15 mouse cellular contexts compared by ENCODE assay signal in the genomic region with DNA sequence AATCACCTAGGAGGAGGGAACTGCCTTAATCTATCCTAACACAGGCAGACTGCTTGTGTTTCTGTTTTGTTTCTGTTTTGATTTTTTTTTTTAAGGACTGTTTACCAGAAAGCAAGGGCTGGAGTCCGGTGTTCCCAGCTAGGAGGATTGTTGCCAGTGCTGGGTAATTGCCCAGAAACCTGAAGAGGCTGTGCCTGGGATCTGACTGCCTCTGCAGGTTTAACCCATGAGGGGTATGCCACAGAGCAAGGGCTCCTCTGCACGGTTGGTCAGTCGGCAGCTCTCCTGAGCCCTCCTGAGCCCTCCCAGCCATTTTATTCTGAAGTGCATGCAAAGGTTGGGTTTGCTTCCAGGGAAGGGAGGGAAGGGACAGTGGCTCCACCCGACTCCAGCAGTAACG. TPM values are rescaled to one million over a fixed set of nuclear protein-coding genes. Genes with fewer than 3 reads are reported as not detected.
DNase-seq lines count a peak whose midpoint lies in the region; ATAC-seq lines count a peak whose summit lies in the region.
"Had no signal": no experiment of that assay in that cellular context is flagged by ENCODE, and none has a peak within 500 bp of the region (broad histone marks: within the 10 kb centered on the region; RNA-seq: fewer than 3 reads in every experiment).

No protein-coding gene starts in this region.

- no peak overlapping the region for H3K9ac ChIP-seq in hindbrain, embryonic 15.5 days
- peak overlapping the region; percentile 6; the same call in 1 of the 2 replicates for H3K9ac ChIP-seq in midbrain, embryonic 14.5 days (replicated peaks; ENCODE audit: low read length)
- no peak overlapping the region for H3K9ac ChIP-seq in midbrain, embryonic 11.5 days (ENCODE audit: low read length)
- no peak overlapping the region for H3K9ac ChIP-seq in neural tube, embryonic 15.5 days (replicated peaks)
- H3K9ac ChIP-seq: forebrain, embryonic 12.5 days had no signal

- ATAC-seq in hindbrain, embryonic 15.5 days (ENCODE audit: low FRiP score, low read depth): no peak
- ATAC-seq in midbrain, embryonic 14.5 days (ENCODE audit: low FRiP score, low TSS enrichment): no peak
- no peak for ATAC-seq in midbrain, embryonic 11.5 days (ENCODE audit: low FRiP score)
- no peak for ATAC-seq in neural tube, embryonic 15.5 days (ENCODE audit: low FRiP score)

- H3K9me3 ChIP-seq in hindbrain, embryonic 15.5 days: no peaks in the 10 kb centered on the region
- no peaks in the 10 kb centered on the region for H3K9me3 ChIP-seq in hindbrain, embryonic 10.5 days
- no peaks in the 10 kb centered on the region for H3K9me3 ChIP-seq in midbrain, embryonic 14.5 days (ENCODE audit: control insufficient read depth, low read length)
- no peaks in the 10 kb centered on the region for H3K9me3 ChIP-seq in midbrain, embryonic 11.5 days (ENCODE audit: control insufficient read depth, low read length)
- H3K9me3 ChIP-seq in neural tube, embryonic 15.5 days (replicated peaks): no peaks in the 10 kb centered on the region
- H3K9me3 ChIP-seq: forebrain, embryonic 12.5 days had no signal

- no peak overlapping the region for H3K4me2 ChIP-seq in hindbrain, embryonic 15.5 days
- H3K4me2 ChIP-seq in midbrain, embryonic 14.5 days (ENCODE audit: low read length): no peak overlapping the region
- no peak overlapping the region for H3K4me2 ChIP-seq in midbrain, embryonic 11.5 days
- H3K4me2 ChIP-seq in neural tube, embryonic 15.5 days: no peak overlapping the region
- H3K4me2 ChIP-seq: forebrain, embryonic 12.5 days had no signal

- H3K36me3 ChIP-seq in hindbrain, embryonic 15.5 days: 0 out of 2 replicates have a peak, but pooled peaks cover 6% of the 10 kb centered on the region
- peaks cover 47% of the 10 kb centered on the region for H3K36me3 ChIP-seq in hindbrain, embryonic 10.5 days
- 0 out of 2 replicates have a peak, but pooled peaks cover 9% of the 10 kb centered on the region for H3K36me3 ChIP-seq in midbrain, embryonic 14.5 days (ENCODE audit: control insufficient read depth, insufficient read depth, low read length)
- H3K36me3 ChIP-seq in midbrain, embryonic 11.5 days (ENCODE audit: control insufficient read depth, insufficient read depth, low read length): peaks cover 2% of the 10 kb centered on the region
- H3K36me3 ChIP-seq in neural tube, embryonic 15.5 days: peaks cover 16% of the 10 kb centered on the region

- H3K27me3 ChIP-seq in hindbrain, embryonic 15.5 days: no peaks in the 10 kb centered on the region
- H3K27me3 ChIP-seq in hindbrain, embryonic 10.5 days (ENCODE audit: insufficient read depth, poor library complexity, severe bottlenecking): no peaks in the 10 kb centered on the region
- H3K27me3 ChIP-seq in midbrain, embryonic 14.5 days (ENCODE audit: control insufficient read depth, insufficient read depth, low read length): no peaks in the 10 kb centered on the region
- H3K27me3 ChIP-seq in midbrain, embryonic 11.5 days (ENCODE audit: control insufficient read depth, insufficient read depth, low read length): no peaks in the 10 kb centered on the region
- H3K27me3 ChIP-seq in neural tube, embryonic 15.5 days (replicated peaks): no peaks in the 10 kb centered on the region
- H3K27me3 ChIP-seq: forebrain, embryonic 12.5 days had no signal

- peaks cover 16% of the 10 kb centered on the region for H3K4me1 ChIP-seq in hindbrain, embryonic 15.5 days (replicated peaks)
- H3K4me1 ChIP-seq in hindbrain, embryonic 10.5 days (replicated peaks): peaks cover 23% of the 10 kb centered on the region
- H3K4me1 ChIP-seq in midbrain, embryonic 14.5 days (ENCODE audit: control insufficient read depth, insufficient read depth, low read length): peaks cover 4% of the 10 kb centered on the region; the same call in 1 of the 2 replicates
- H3K4me1 ChIP-seq in midbrain, embryonic 11.5 days (ENCODE audit: control insufficient read depth, insufficient read depth, low read length): no peaks in the 10 kb centered on the region
- peaks cover 16% of the 10 kb centered on the region for H3K4me1 ChIP-seq in neural tube, embryonic 15.5 days

- 48% methylated on average over 5 of the region's 5 CpGs for WGBS in hindbrain, embryonic 15.5 days
- WGBS in hindbrain, embryonic 10.5 days: 63% methylated on average over 5 of the region's 5 CpGs
- 46% methylated on average over 5 of the region's 5 CpGs for WGBS in midbrain, embryonic 14.5 days
- 53% methylated on average over 5 of the region's 5 CpGs for WGBS in midbrain, embryonic 11.5 days
- 68% methylated on average over 5 of the region's 5 CpGs for WGBS in neural tube, embryonic 15.5 days

- DNase-seq in hindbrain, embryonic 10.5 days (ENCODE audit: low spot score): no peak
- DNase-seq in midbrain, embryonic 14.5 days: no peak
- DNase-seq in midbrain, embryonic 11.5 days (ENCODE audit: low spot score, missing footprints): no peak
- peak; percentile 72 to 77 for DNase-seq in cerebellum, postnatal 14 days
- no peak for DNase-seq in spleen, postnatal 10 days (ENCODE audit: low spot score in 2 of 2)
- no peak for DNase-seq in urinary bladder, postnatal 14 days (ENCODE audit: low spot score)
- DNase-seq: heart, postnatal 4 days; liver; lung, postnatal 14 days; retina, postnatal 1 day had no signal

- H3K4me3 ChIP-seq in hindbrain, embryonic 15.5 days: no peak overlapping the region
- H3K4me3 ChIP-seq in hindbrain, embryonic 10.5 days: no peak overlapping the region
- H3K4me3 ChIP-seq in midbrain, embryonic 14.5 days (replicated peaks; ENCODE audit: low read depth, low read length): no peak overlapping the region
- H3K4me3 ChIP-seq in midbrain, embryonic 11.5 days (ENCODE audit: low read depth, low read length): no peak overlapping the region
- H3K4me3 ChIP-seq in neural tube, embryonic 15.5 days (replicated peaks): no peak overlapping the region
- H3K4me3 ChIP-seq: forebrain, embryonic 12.5 days; myocyte had no signal

- peak overlapping the region; percentile 62 for H3K27ac ChIP-seq in hindbrain, embryonic 15.5 days (replicated peaks)
- no peak overlapping the region for H3K27ac ChIP-seq in hindbrain, embryonic 10.5 days
- peak overlapping the region; percentile 45; the same call in 1 of the 2 replicates for H3K27ac ChIP-seq in midbrain, embryonic 14.5 days (replicated peaks; ENCODE audit: low read depth, low read length)
- H3K27ac ChIP-seq in midbrain, embryonic 11.5 days (ENCODE audit: low read depth, low read length): no peak overlapping the region
- peak overlapping the region; percentile 51; the same call in 1 of the 2 replicates for H3K27ac ChIP-seq in neural tube, embryonic 15.5 days (replicated peaks)
- H3K27ac ChIP-seq: forebrain, embryonic 12.5 days had no signal

RNA-seq across cellular contexts. Expression of a gene that starts 40.8 kb away (rescaled TPM):
- polyA plus RNA-seq in hindbrain, embryonic 15.5 days (2015; fragmentation: Nextera tagmentation; extraction: Ambion mirVana): 1.8 and 2.0 TPM in 2 replicates
- 0.71 and 1.2 TPM in 2 replicates for polyA plus RNA-seq in hindbrain, embryonic 10.5 days (2016; fragmentation: Nextera tagmentation; extraction: Ambion mirVana)
- not detected in 2 replicates for polyA plus RNA-seq in midbrain, embryonic 14.5 days (2014; fragmentation: Nextera tagmentation; extraction: Ambion mirVana)
- 0.65 TPM in 1 of 2 replicates, not detected in the other for polyA plus RNA-seq in midbrain, embryonic 11.5 days (2014; fragmentation: Nextera tagmentation; extraction: Ambion mirVana)
- polyA plus RNA-seq in neural tube, embryonic 15.5 days (2015; fragmentation: Nextera tagmentation; extraction: Ambion mirVana): 2.0 and 4.4 TPM in 2 replicates
- polyA plus RNA-seq: large intestine, adult 2 months had no signal

Comparison
In these comparisons a context has a peak if more than half of its experiments do, and no peak if none do; other contexts are left out.
1. H3K27ac ChIP-seq: peak in hindbrain, embryonic 15.5 days (single experiment), midbrain, embryonic 14.5 days (single experiment) and neural tube, embryonic 15.5 days (single experiment); none in hindbrain, embryonic 10.5 days (single experiment) and midbrain, embryonic 11.5 days (single experiment).
2. DNase-seq: peak in cerebellum, postnatal 14 days (2 of 2); none in hindbrain, embryonic 10.5 days (single experiment), midbrain, embryonic 14.5 days (single experiment), midbrain, embryonic 11.5 days (single experiment), spleen, postnatal 10 days (0 of 2) and urinary bladder, postnatal 14 days (single experiment).